Mouse (Mus musculus) heart, embryonic 11.5 days (tissue): ENCODE measurements around the gene Dclre1b. TPM values are rescaled to one million over a fixed set of nuclear protein-coding genes. Genes with fewer than 3 reads are reported as not detected.
"Not testable (repeated sequence)": the region's sequence is repeated elsewhere in the genome, so short reads cannot be mapped to it uniquely, and the experiment has no call there.

Source experiments
- ATAC-seq: fragments of 200-750 bp; cut with Nextera tagmentation; replicated peaks from 2 replicates; pipeline ENCODE4 v1.8.0; 2017; ENCODE audit warnings: moderate library complexity; ENCODE audit not compliant: insufficient number of reproducible peaks, low FRiP score, low TSS enrichment
- H3K27ac ChIP-seq: fragments of 300-500 bp; sonication (generic); 2 replicates; pipeline ENCODE4 v1.5.1; 2014; ENCODE audit warnings: mild to moderate bottlenecking, low read depth, low read length
- H3K27me3 ChIP-seq: fragments of 300-500 bp; sonication (generic); 2 replicates; pipeline ENCODE4 v1.6.1; 2014; ENCODE audit warnings: mild to moderate bottlenecking, low read length, mixed read lengths; ENCODE audit not compliant: control insufficient read depth, insufficient read depth
- H3K36me3 ChIP-seq: fragments of 300-500 bp; sonication (generic); 2 replicates; pipeline ENCODE4 v1.6.1; 2014; ENCODE audit warnings: mild to moderate bottlenecking, low read length, moderate library complexity, mixed read lengths; ENCODE audit not compliant: control insufficient read depth, insufficient read depth
- H3K4me1 ChIP-seq: fragments of 300-500 bp; sonication (generic); 2 replicates; pipeline ENCODE4 v1.6.1; 2014; ENCODE audit warnings: low read length; ENCODE audit not compliant: control insufficient read depth, insufficient read depth
- H3K4me2 ChIP-seq: fragments of 300-500 bp; sonication (generic); 2 replicates; pipeline ENCODE4 v1.6.1; 2014; ENCODE audit warnings: mild to moderate bottlenecking, moderate library complexity
- H3K4me3 ChIP-seq: fragments of 300-500 bp; sonication (generic); 2 replicates; pipeline ENCODE4 v1.5.1; 2014; ENCODE audit warnings: low read depth, low read length
- H3K9ac ChIP-seq: fragments of 300-500 bp; sonication (generic); 2 replicates; pipeline ENCODE4 v1.6.1; 2014; ENCODE audit warnings: mild to moderate bottlenecking, low read depth, low read length, moderate library complexity
- H3K9me3 ChIP-seq: fragments of 300-500 bp; sonication (generic); replicated peaks from 2 replicates; pipeline ENCODE4 v1.6.1; 2016; ENCODE audit warnings: low read length; ENCODE audit not compliant: control insufficient read depth
- WGBS: fragments of 180-500 bp; shearing (Covaris S2); extraction: QIAGEN DNeasy Blood & Tissue Kit; methylation state at CpG from one replicate; pipeline ENCODE4 v1.1.7; 2014; ENCODE audit not compliant: insufficient replicate concordance; 5-methylcytosine and 5-hydroxymethylcytosine counted together
- polyA plus RNA-seq: library from polyadenylated mRNA; unstranded; fragments of >200 nt; fragmentation: Nextera tagmentation; extraction: Ambion mirVana; gene quantifications from 2 replicates; pipeline ENCODE4 v1.2.1, GENCODE M21; 2014

The Dclre1b gene
- polyA plus RNA-seq, 1 experiment from 2014 or later = 27.5 TPM

- H3K4me2 ChIP-seq = peak overlapping the region; percentile 7; the same call in 1 of the 2 replicates
- 57% methylated on average over 10 of the region's 10 CpGs for WGBS
- H3K9me3 ChIP-seq = no peaks in the 10 kb centered on the region
- no peaks in the 10 kb centered on the region; the same call in 1 of the 2 replicates for H3K27me3 ChIP-seq
- peak overlapping the region; percentile 43; the same call in 1 of the 2 replicates for H3K9ac ChIP-seq
- peak; percentile 66 for ATAC-seq
- no peak overlapping the region for H3K4me3 ChIP-seq
- peak overlapping the region; percentile 60 for H3K27ac ChIP-seq
- H3K36me3 ChIP-seq = peaks cover 16% of the 10 kb centered on the region
- peaks cover 6% of the 10 kb centered on the region; the same call in 1 of the 2 replicates for H3K4me1 ChIP-seq
Observed at GRCm38 (mm10) chr3:103801631-103802531, 7.4 kb downstream of the Dclre1b start.

DNA sequence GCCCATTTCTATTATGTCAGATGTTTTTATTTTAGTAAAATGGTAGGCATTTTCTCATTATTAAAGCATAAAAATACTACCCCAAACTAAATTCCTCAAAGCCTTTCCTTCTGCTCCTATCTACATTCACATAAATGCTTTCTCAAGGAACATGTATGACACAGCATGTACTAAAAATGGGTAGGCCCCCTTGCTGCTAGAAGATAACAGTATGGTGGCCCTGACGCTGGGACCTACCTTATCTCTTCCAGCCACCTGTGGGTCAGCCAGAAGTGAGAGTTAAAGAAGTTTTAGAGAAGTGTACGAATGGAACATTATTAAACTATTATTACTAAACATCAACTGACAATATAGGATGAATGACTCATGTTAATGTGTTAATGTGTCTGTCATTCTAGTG, 9.7 kb downstream of the Dclre1b start:
- Histone ChIP-seq H3K4me1 (peaks cover 6% of the 10 kb centered on the region; the same call in 1 of the 2 replicates), H3K36me3 (peaks cover 9% of the 10 kb centered on the region), H3K9ac (no peak overlapping the region), H3K27ac (peak overlapping the region; percentile 37; the same call in 1 of the 2 replicates), H3K4me2 (no peak overlapping the region), H3K27me3 (no peaks in the 10 kb centered on the region; the same call in 1 of the 2 replicates), H3K9me3 (no peaks in the 10 kb centered on the region), H3K4me3 (no peak overlapping the region)
- 42% methylated on average over 2 of the region's 2 CpGs for WGBS
- ATAC-seq = peak; percentile 86

DNA sequence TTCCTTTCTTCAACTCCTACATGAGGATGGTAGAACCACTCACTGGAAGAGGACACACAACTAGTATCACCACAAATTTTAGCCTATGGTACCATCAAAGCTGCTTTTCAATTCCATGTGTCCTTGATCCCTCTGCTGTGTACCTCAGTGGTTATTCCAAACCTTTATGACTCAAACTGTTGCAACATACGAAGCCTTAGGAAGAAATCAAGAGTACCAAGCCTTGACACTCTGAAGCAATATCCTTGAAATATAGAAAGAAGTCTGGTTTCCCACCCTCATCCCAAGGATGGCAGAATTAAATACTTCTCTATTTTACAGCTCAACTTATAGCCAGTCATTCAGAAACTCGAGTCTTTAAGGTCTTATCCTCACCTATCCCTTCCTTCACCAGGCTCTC, 12.9 kb downstream of the Dclre1b start:
- Histone ChIP-seq H3K36me3 (no peaks in the 10 kb centered on the region), H3K9me3 (no peaks in the 10 kb centered on the region), H3K4me2 (no peak overlapping the region), H3K4me3 (no peak overlapping the region), H3K27ac (no peak overlapping the region), H3K4me1 (0 out of 2 replicates have a peak, but pooled peaks cover 1% of the 10 kb centered on the region), H3K27me3 (no peaks in the 10 kb centered on the region; the same call in 1 of the 2 replicates), H3K9ac (no peak overlapping the region)
- no peak for ATAC-seq
- WGBS = 60% methylated on average over 2 of the region's 2 CpGs

- H3K9me3 ChIP-seq = no peaks in the 10 kb centered on the region
- H3K4me2 ChIP-seq = no peak overlapping the region
- peaks cover 9% of the 10 kb centered on the region; the same call in 1 of the 2 replicates for H3K4me1 ChIP-seq
- H3K9ac ChIP-seq = no peak overlapping the region
- no peak for ATAC-seq
- H3K27ac ChIP-seq = no peak overlapping the region
- 62% methylated on average over 1 of the region's 1 CpGs for WGBS
- no peaks in the 10 kb centered on the region; the same call in 1 of the 2 replicates for H3K27me3 ChIP-seq
- H3K36me3 ChIP-seq = no peaks in the 10 kb centered on the region
- H3K4me3 ChIP-seq = no peak overlapping the region
Observed at GRCm38 (mm10) chr3:103792566-103792965, 16.7 kb downstream of the Dclre1b start.

DNA sequence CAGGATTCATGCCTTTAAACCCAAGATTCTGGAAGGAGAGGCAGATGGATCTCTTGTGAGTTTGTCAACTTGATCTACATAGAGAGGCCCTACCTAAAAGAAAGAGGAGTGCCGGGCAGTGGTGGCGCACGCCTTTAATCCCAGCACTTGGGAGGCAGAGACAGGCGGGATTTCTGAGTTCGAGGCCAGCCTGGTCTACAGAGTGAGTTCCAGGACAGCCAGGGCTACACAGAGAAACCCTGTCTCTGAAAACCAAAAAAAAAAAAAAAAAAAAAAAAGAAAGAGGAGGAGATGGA, 17.2 kb downstream of the Dclre1b start:
- ATAC-seq, H3K4me1 ChIP-seq, H3K36me3 ChIP-seq, H3K27me3 ChIP-seq, H3K9me3 ChIP-seq: not testable (repeated sequence)
- H3K4me3 ChIP-seq = peak overlapping the region; percentile 96; the same call in 1 of the 2 replicates
- H3K4me2 ChIP-seq = peak overlapping the region; percentile 90
- H3K27ac ChIP-seq = peak overlapping the region; percentile 90
- 76% methylated on average over 5 of the region's 5 CpGs for WGBS
- peak overlapping the region; percentile 95 for H3K9ac ChIP-seq

- no peaks in the 10 kb centered on the region for H3K27me3 ChIP-seq
Observed at GRCm38 (mm10) chr3:103791230-103792110, 17.8 kb downstream of the Dclre1b start, which contains the start of gene Hipk1. TSS of gene Hipk1 (minus strand) at chr3:103791563.

DNA sequence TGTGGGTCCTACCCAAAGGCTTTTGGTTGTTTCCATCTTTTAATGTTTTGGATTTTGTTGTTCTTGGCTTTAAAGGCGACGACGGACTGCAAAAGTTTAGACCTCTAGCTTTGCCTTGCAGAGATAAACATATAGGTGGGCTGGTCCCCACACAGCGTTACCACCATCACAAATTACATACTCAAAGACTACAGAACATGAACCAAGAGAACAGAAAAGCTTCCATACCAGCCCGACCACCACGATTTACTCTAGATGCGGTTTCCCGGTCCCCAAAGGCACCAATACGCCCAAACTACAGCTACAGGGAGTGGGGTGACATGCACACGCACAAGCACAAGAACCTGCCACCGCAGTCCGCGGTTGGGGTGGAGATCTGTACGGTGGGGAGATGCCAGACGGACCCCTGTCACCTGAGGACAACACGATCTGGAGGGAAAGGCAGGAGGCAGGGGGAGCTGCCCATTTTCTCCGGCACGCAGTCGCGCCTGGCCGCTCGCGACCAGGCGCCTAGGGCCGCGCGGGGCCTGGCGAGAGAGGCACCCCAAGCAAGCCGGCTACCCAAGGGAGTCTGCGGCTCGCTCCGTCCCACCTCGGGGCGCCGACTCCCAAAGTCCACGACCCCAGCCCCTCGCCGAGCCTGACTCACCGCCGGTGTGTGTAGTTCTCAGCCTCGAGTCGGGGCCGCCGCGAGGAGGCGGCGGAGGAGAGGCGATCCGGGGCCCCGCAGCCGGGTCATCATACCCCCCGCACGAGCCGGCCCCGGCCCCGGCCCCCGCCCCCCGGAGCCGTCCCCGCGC, 18.7 kb downstream of the Dclre1b start:
- no peaks in the 10 kb centered on the region for H3K9me3 ChIP-seq
- under 1% methylated on average over 56 of the region's 61 CpGs for WGBS

More at GRCm38 (mm10) chr3:103791230-103792110, 17.8 kb downstream of the Dclre1b start, which contains the start of gene Hipk1:
- no peaks in the 10 kb centered on the region for H3K36me3 ChIP-seq
- peak within 1 kb of the TSS; percentile 96 for H3K4me3 ChIP-seq
- H3K27ac ChIP-seq = peak within 1 kb of the TSS; percentile 90
- no peaks in the 10 kb centered on the region for H3K9me3 ChIP-seq
- peak; percentile 94 for ATAC-seq
- peak within 1 kb of the TSS; percentile 90 for H3K4me2 ChIP-seq
- H3K4me1 ChIP-seq = peaks cover 9% of the 10 kb centered on the region; the same call in 1 of the 2 replicates
- 10% methylated on average over 40 of the region's 49 CpGs for WGBS
- peak within 1 kb of the TSS; percentile 95 for H3K9ac ChIP-seq

More for the DNA sequence above, 18.7 kb downstream of the Dclre1b start:
- Histone ChIP-seq H3K9ac (peak overlapping the region; percentile 95), H3K4me3 (peak overlapping the region; percentile 96), H3K36me3 (no peaks in the 10 kb centered on the region), H3K27ac (peak overlapping the region; percentile 90), H3K27me3 (no peaks in the 10 kb centered on the region), H3K4me2 (peak overlapping the region; percentile 90), H3K4me1 (peaks cover 9% of the 10 kb centered on the region; the same call in 1 of the 2 replicates)
- peak; percentile 56 for ATAC-seq
